Mouse (Mus musculus) neural tube, embryonic 15.5 days (tissue): ENCODE measurements at regions not wholly inside any gene's neighbourhood (a gene's known extent, or its start where the extent isn't known, plus 50 kb on each side); places are given as distances from the start of the nearest gene placed in this dataset.

Experiments used
- ATAC-seq: fragments of 200-750 bp; cut with Nextera tagmentation; 2 replicates; pipeline ENCODE4 v1.8.0; 2017; ENCODE audit warnings: mild to moderate bottlenecking, moderate TSS enrichment, moderate library complexity; ENCODE audit not compliant: low FRiP score
- H3K27ac ChIP-seq: fragments of 300-500 bp; sonication (generic); replicated peaks from 2 replicates; pipeline ENCODE4 v1.5.1; 2015; ENCODE audit warnings: mild to moderate bottlenecking, inconsistent platforms
- H3K27me3 ChIP-seq: fragments of 300-500 bp; sonication (generic); replicated peaks from 2 replicates; pipeline ENCODE4 v1.6.1; 2015; ENCODE audit warnings: inconsistent platforms
- H3K36me3 ChIP-seq: fragments of 300-500 bp; sonication (generic); 2 replicates; pipeline ENCODE4 v1.6.1; 2015; ENCODE audit warnings: inconsistent platforms
- H3K4me1 ChIP-seq: fragments of 300-500 bp; sonication (generic); 2 replicates; pipeline ENCODE4 v1.6.1; 2015; ENCODE audit warnings: inconsistent platforms
- H3K4me2 ChIP-seq: fragments of 300-500 bp; sonication (generic); 2 replicates; pipeline ENCODE4 v1.6.1; 2015; ENCODE audit warnings: inconsistent platforms, mild to moderate bottlenecking, moderate library complexity
- H3K4me3 ChIP-seq: fragments of 300-500 bp; sonication (generic); replicated peaks from 2 replicates; pipeline ENCODE4 v1.5.1; 2015; ENCODE audit warnings: mild to moderate bottlenecking, inconsistent platforms
- H3K9ac ChIP-seq: fragments of 300-500 bp; sonication (generic); replicated peaks from 2 replicates; pipeline ENCODE4 v1.6.1; 2015; ENCODE audit warnings: mild to moderate bottlenecking, inconsistent platforms
- H3K9me3 ChIP-seq: fragments of 300-500 bp; sonication (generic); replicated peaks from 2 replicates; pipeline ENCODE4 v1.6.1; 2016; ENCODE audit warnings: inconsistent platforms
- WGBS: fragments of 180-500 bp; shearing (Covaris S2); methylation state at CpG from one replicate; pipeline ENCODE4 v1.1.7; 2015; ENCODE audit warnings: mixed read lengths; 5-methylcytosine and 5-hydroxymethylcytosine counted together

DNA sequence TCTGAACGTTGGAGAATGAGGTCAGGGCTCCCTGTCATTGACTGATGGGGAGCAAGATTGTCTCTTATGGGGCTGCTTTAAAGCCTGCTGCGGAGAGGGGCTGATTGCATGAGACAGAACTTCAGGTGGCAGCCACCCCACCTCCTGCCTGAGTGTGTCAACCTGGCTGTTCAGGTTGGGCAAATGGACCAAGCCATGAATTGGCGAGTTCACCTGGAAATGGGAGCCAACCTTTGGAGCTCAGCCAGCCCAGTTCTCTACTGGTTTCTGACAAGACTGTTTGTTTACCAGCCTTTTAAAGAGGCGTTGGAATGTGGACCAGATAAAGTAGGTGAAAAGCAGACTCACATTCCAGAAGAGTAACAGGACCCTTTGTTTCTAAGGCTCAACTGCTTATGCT, 180.3 kb downstream of the Tmx1 start:
- Histone ChIP-seq H3K9me3 (no peaks in the 10 kb centered on the region), H3K27ac (no peak overlapping the region), H3K4me3 (no peak overlapping the region), H3K4me1 (peaks cover 8% of the 10 kb centered on the region; the same call in 1 of the 2 replicates), H3K4me2 (no peak overlapping the region), H3K9ac (no peak overlapping the region), H3K36me3 (no peaks in the 10 kb centered on the region), H3K27me3 (no peaks in the 10 kb centered on the region)
- ATAC-seq, result no peak
- WGBS, result 60% methylated on average over 4 of the region's 4 CpGs

DNA sequence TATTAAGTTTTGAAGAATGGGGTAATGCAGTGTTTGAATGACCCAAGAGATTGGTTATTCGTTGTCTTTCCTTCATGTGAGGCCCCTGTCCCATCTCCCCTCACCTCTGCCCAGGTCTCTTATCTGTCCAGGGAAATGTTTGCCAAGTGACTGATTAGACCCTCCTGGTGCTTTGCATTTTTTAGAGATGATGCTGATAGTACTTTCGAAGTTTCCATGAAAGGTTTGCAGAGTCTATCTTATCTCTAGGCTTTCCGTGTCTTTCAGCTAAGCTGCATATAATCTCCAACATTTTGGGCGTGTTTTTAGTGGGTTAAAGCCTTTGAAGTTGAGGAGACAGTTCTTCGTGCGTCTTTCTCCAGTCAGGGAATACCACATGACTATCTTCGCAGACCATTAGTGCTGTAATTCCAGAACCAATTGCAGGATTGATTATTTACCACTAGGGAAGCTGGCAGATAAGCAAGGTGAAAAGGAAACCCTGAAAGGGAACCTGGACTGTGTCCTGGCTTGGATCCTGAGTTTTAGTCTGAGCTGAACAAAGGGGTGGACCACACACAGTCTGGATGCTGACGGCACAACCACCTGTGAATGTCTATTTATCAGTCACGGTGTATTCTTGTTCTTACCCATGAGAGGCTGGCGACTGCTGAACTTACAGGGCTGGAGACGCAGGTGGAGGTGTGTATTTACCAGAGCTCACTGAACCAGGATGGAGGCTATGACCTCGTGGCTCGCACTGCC, 180.9 kb downstream of the Tmx1 start:
- Histone ChIP-seq H3K27ac (no peak overlapping the region), H3K4me3 (no peak overlapping the region), H3K4me2 (no peak overlapping the region), H3K4me1 (peaks cover 6% of the 10 kb centered on the region; the same call in 1 of the 2 replicates), H3K9me3 (no peaks in the 10 kb centered on the region), H3K36me3 (no peaks in the 10 kb centered on the region), H3K27me3 (no peaks in the 10 kb centered on the region), H3K9ac (no peak overlapping the region)
- 56% methylated on average over 13 of the region's 13 CpGs for WGBS
- no peak for ATAC-seq

DNA sequence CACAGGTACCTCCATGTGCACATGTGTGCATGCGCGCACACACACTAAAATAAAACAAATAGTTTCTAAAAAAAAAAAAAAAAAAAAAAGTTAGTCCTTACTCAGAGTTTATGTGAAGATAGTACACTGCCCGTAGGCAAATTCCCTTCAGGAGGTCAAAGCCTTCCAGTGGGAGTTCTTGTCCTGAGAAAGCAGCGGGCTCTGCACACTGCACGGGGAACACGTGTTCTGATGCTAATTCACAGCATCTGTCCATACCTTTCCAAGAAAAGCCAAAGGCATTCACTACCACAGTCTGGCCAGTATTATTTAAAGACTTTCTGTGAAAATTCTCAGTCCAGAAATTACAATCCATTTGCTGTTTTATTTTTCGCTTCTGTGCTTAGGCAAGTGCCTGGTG, 183.1 kb downstream of the Tmx1 start:
- Histone ChIP-seq H3K9ac (no peak overlapping the region), H3K27me3 (no peaks in the 10 kb centered on the region), H3K4me2 (no peak overlapping the region), H3K27ac (no peak overlapping the region), H3K4me3 (no peak overlapping the region), H3K4me1 (peaks cover 6% of the 10 kb centered on the region; the same call in 1 of the 2 replicates), H3K9me3 (no peaks in the 10 kb centered on the region), H3K36me3 (no peaks in the 10 kb centered on the region)
- 79% methylated on average over 7 of the region's 7 CpGs for WGBS
- no peak for ATAC-seq

DNA sequence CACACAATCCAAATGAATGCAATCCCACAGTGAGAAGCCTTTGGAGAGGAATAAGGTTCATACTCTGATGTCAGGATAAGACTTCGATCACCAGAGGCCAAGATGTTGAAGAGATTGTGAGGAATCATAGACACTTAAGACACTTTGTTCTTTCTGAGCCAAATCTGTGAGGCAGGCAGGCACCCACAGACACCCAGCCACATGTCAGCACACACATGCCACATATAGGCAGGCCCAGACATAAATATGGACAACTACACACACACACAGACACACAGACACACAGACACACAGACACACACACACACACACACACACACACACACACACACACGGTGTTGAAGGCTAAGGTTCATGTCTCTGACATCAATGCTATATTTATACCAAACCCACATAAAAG, 185.1 kb upstream of the Frmd6 start:
- no peak overlapping the region for H3K4me2 ChIP-seq
- no peaks in the 10 kb centered on the region for H3K27me3 ChIP-seq
- H3K9me3 ChIP-seq, result no peaks in the 10 kb centered on the region
- no peak for ATAC-seq
- peaks cover 3% of the 10 kb centered on the region; the same call in 1 of the 2 replicates for H3K4me1 ChIP-seq
- WGBS, result 97% methylated on average over 2 of the region's 2 CpGs
- no peak overlapping the region for H3K27ac ChIP-seq
- no peak overlapping the region for H3K9ac ChIP-seq
- no peaks in the 10 kb centered on the region for H3K36me3 ChIP-seq
- H3K4me3 ChIP-seq, result no peak overlapping the region

DNA sequence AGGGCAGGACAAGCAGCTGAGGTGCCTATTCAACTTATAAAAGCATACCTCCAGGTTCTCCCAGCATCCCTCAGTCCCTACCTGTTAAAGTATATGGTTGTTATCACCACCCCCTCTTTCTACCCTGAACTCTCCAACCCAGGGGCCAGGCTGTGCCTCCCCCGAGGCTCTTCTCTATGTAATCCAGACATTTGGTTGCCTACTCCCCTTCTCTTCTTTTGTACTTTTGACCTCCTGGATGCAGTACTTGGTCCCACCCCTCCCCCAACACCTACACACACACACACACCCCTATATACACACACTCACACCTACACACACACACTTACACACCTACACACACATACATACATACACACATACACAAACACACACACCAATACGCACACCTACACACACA, 180.4 kb upstream of the Frmd6 start:
- H3K4me1 ChIP-seq, result no peaks in the 10 kb centered on the region; the same call in 1 of the 2 replicates
- no peak overlapping the region for H3K4me2 ChIP-seq
- H3K36me3 ChIP-seq, result no peaks in the 10 kb centered on the region
- H3K9ac ChIP-seq, result no peak overlapping the region
- H3K4me3 ChIP-seq, result no peak overlapping the region
- H3K27ac ChIP-seq, result no peak overlapping the region
- no peaks in the 10 kb centered on the region for H3K27me3 ChIP-seq
- WGBS, result 83% methylated on average over 2 of the region's 2 CpGs
- ATAC-seq, result no peak
- H3K9me3 ChIP-seq, result no peaks in the 10 kb centered on the region

DNA sequence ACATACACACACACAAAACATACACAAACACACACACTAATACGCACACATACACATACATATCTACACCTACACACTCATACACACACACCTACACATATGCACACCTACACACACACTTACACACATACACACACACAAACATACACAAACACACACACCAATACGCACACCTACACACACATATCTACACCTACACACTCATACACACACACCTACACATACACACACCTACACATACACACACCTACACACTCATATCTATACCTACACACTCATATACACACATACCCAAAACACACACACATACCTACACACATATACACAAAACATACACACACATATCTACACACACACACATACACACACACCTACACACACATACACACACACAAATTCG, 179.9 kb upstream of the Frmd6 start:
- Histone ChIP-seq H3K27me3 (no peaks in the 10 kb centered on the region), H3K4me1 (no peaks in the 10 kb centered on the region; the same call in 1 of the 2 replicates), H3K36me3 (no peaks in the 10 kb centered on the region), H3K9ac (no peak overlapping the region), H3K9me3 (no peaks in the 10 kb centered on the region), H3K4me3 (no peak overlapping the region), H3K4me2 (no peak overlapping the region), H3K27ac (no peak overlapping the region)
- no peak for ATAC-seq
- WGBS, result 79% methylated on average over 3 of the region's 3 CpGs

DNA sequence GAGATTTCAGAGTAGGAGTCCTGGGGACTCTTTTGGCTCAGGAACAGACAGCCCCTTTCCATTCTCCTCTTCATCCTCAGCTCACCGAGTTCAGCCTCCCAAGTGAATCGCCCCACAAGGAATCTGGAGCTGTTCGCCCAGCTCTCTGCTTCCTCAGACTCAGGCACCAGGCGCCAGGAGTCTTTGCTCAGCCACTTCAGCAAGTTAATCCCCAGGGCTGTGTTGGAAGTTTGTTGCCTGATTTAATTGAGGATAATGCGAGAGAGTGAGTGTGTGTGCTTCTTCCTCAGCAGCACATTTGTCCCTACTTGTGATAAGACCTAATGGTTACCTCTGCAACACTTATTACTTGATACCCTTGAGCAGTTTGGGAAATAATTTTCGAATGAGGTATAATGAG, 177.8 kb upstream of the Frmd6 start:
- H3K9ac ChIP-seq, result no peak overlapping the region
- H3K4me3 ChIP-seq, result no peak overlapping the region
- H3K36me3 ChIP-seq, result no peaks in the 10 kb centered on the region
- no peaks in the 10 kb centered on the region for H3K27me3 ChIP-seq
- H3K4me1 ChIP-seq, result no peaks in the 10 kb centered on the region; the same call in 1 of the 2 replicates
- no peak overlapping the region for H3K27ac ChIP-seq
- 62% methylated on average over 6 of the region's 6 CpGs for WGBS
- no peak overlapping the region for H3K4me2 ChIP-seq
- no peak for ATAC-seq
- no peaks in the 10 kb centered on the region for H3K9me3 ChIP-seq

DNA sequence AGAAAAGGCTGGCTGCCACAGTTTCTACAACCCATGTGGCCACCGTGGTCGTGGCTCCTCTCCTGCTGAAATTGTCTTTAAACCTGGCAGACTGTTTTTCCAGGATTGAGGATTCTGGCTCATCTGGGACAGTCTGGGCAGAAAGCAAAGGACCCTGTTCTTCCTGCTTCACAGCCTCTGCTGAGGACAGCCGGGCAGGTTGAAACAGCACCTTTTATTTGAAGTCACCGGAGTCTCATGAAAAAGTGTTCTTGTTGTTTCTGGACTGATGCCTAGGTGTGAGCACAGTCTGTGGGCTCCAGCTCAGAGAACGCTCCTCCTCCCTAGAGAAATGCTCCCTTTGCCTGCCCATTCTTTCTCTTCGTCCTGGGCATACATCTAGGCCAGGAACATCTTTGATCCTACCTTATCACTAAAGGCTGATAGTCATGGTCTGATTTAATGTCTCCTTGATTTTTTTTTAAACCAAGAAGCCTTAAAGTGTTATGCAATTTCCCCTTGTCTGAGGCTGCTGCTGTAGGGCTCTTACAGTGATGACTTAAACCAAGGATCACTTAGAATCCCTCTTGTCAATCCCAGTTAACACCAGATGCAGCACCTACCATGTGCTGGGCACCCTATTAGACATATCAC, 177.0 kb upstream of the Frmd6 start:
- Histone ChIP-seq H3K9me3 (no peaks in the 10 kb centered on the region), H3K36me3 (no peaks in the 10 kb centered on the region), H3K4me2 (no peak overlapping the region), H3K27ac (no peak overlapping the region), H3K27me3 (no peaks in the 10 kb centered on the region), H3K9ac (no peak overlapping the region), H3K4me3 (no peak overlapping the region), H3K4me1 (no peaks in the 10 kb centered on the region; the same call in 1 of the 2 replicates)
- 81% methylated on average over 6 of the region's 6 CpGs for WGBS
- ATAC-seq, result no peak

DNA sequence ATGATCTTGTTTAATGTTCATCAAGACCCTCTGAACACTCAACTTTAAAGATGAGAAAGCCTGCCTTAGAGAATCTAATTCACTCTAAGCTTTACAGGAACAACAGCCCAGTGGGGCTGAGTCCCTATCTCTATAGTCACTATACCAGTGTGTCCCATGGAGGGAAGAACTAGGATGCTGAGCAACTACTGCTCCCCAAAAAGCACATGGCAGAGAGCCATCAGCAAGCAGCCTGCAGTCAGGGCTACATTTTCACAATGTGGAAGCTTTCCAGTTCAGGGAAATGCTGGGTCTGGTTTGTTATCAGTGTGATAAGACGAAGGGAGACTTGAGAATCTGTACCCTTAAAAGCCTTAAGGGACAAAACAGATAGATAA, 176.5 kb upstream of the Frmd6 start:
- H3K9ac ChIP-seq, result no peak overlapping the region

DNA sequence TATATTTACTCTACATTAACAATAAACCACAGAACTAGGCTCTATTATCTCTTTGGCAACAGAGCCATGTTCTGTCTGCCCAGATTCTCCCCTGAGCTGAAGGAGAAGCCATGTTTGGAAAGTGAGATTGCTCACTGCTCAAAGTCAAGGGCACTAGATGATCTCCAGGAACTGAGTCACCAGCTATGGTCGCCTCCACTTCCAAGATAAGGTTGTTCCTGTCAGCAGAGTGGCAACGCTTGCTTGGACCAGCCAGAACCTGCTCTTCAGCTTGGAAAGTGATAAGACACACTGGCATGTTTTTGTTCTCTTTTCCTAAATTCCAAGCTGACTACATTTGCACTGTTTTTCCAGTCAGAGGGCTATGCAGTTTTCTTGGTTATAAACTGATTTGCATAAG, 175.6 kb upstream of the Frmd6 start:
- no peak overlapping the region for H3K27ac ChIP-seq
- no peak overlapping the region for H3K9ac ChIP-seq
- H3K4me2 ChIP-seq, result no peak overlapping the region
- H3K4me3 ChIP-seq, result no peak overlapping the region
- H3K27me3 ChIP-seq, result no peaks in the 10 kb centered on the region
- H3K36me3 ChIP-seq, result no peaks in the 10 kb centered on the region
- no peaks in the 10 kb centered on the region for H3K9me3 ChIP-seq
- ATAC-seq, result no peak
- 86% methylated on average over 2 of the region's 2 CpGs for WGBS
- no peaks in the 10 kb centered on the region; the same call in 1 of the 2 replicates for H3K4me1 ChIP-seq

More for the DNA sequence above, 176.5 kb upstream of the Frmd6 start:
- Histone ChIP-seq H3K4me3 (no peak overlapping the region), H3K4me1 (no peaks in the 10 kb centered on the region; the same call in 1 of the 2 replicates), H3K27me3 (no peaks in the 10 kb centered on the region), H3K9me3 (no peaks in the 10 kb centered on the region), H3K27ac (no peak overlapping the region), H3K36me3 (no peaks in the 10 kb centered on the region), H3K4me2 (no peak overlapping the region)
- 96% methylated on average over 1 of the region's 1 CpGs for WGBS
- no peak for ATAC-seq

DNA sequence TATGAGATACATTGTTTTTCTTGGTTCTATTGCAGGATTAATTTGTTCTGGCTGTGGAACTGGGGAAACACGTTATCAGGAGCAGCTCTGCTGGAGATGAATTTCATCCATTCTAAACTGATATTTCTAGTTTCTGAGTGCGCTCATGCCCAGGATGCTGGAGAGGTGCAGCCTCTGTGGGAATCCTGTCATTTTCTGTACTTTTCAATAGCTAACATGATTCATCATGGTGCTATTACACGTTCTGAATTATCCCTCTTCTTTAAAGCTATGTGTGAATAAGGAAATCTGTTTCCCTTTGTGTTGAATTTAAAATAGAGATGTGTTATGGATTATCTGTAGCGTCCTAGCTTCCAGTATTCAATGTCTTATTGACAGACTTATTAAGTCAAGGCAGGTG, 174.8 kb upstream of the Frmd6 start:
- no peak overlapping the region for H3K4me3 ChIP-seq
- H3K4me2 ChIP-seq, result no peak overlapping the region
- no peaks in the 10 kb centered on the region for H3K9me3 ChIP-seq
- H3K27me3 ChIP-seq, result no peaks in the 10 kb centered on the region
- H3K4me1 ChIP-seq, result no peaks in the 10 kb centered on the region; the same call in 1 of the 2 replicates
- H3K36me3 ChIP-seq, result no peaks in the 10 kb centered on the region
- H3K9ac ChIP-seq, result no peak overlapping the region
- ATAC-seq, result no peak
- 83% methylated on average over 4 of the region's 4 CpGs for WGBS
- H3K27ac ChIP-seq, result no peak overlapping the region

DNA sequence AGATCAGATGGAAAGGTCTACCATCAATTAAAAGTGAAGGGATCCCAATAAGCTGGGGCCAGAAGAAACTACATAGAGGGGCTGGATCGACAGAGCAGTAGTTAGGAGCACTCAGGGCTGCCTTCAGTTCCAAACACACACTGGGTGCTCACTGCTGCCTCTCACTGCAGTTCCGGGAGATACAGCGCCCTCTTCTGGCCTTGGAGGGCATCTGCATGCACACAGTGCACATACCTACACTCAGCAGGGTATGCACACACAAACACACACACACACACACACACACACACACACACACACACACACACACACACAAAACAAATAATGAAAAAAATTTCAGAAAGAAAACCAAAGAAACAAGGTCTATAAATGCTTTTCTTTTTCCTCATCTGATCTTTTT, 172.6 kb upstream of the Frmd6 start:
- 89% methylated on average over 3 of the region's 3 CpGs for WGBS
- Histone ChIP-seq H3K9me3 (no peaks in the 10 kb centered on the region), H3K4me2 (no peak overlapping the region), H3K4me1 (no peaks in the 10 kb centered on the region; the same call in 1 of the 2 replicates), H3K36me3 (no peaks in the 10 kb centered on the region), H3K9ac (no peak overlapping the region), H3K27ac (no peak overlapping the region), H3K4me3 (no peak overlapping the region), H3K27me3 (no peaks in the 10 kb centered on the region)
- ATAC-seq, result no peak
